Mouse (Mus musculus): ENCODE measurements around the gene Slc6a6.

GRCm38 (mm10) chr6:91694610-91695009, 10.8 kb downstream of the Slc6a6 start:
- TF ChIP-seq CTCF (IDR thresholded peaks at IDR 0.05; ENCODE audit: extremely low read depth, insufficient read depth, low read length) (no peak), POLR2A (IDR thresholded peaks at IDR 0.05; ENCODE audit: extremely low read depth, insufficient read depth, low read length) (no peak)

Data from cortical plate, adult 2 months (tissue).